Mouse (Mus musculus): ENCODE results near the gene Ppm1j. TPM values are rescaled to one million over a fixed set of nuclear protein-coding genes. Genes with fewer than 3 reads are reported as not detected.

Gene Ppm1j
- total and polyA plus RNA-seq, 3 experiments = 0.54 to 2.7 TPM; not detected in 1

DNA sequence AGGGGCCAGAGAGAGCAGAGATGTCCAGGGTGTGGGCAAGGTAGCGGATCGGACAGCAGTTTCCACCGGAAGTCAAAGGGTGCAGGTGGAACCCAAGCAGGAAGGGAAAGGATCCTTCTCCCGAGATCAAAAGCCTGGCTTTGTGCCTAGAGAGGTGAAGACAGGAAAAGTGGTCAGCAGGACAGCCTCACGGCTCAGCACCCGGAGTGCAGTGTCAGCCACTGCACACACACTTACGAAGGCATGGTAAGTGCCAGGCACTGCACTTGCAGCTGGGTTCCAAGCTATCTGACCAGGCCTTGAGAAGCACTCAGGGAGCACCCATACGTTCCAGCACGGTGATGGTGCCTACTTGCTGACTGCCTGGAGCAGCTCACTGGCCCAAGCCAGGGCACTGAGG is 24.7 kb downstream of the Ppm1j start:
- H3K27me3 ChIP-seq (ENCODE audit: control insufficient read depth in 1 of 2, insufficient read depth in 2 of 2, low read length in 2 of 2) = no peaks in the 10 kb centered on the region
- no peak overlapping the region for H3K4me3 ChIP-seq (ENCODE audit: control insufficient read depth in 1 of 2, insufficient read depth in 1 of 2, low read depth in 2 of 2, low read length in 2 of 2)
- H3K79me2 ChIP-seq (ENCODE audit: control insufficient read depth, insufficient read depth, low read length, poor library complexity) = no peaks in the 10 kb centered on the region
- H3K9ac ChIP-seq (ENCODE audit: control insufficient read depth, low read depth, low read length, poor library complexity, severe bottlenecking) = no peak overlapping the region
- DNase-seq (ENCODE audit: low read depth, low spot score) = no peak
- TF ChIP-seq MXI1 (IDR thresholded peaks at IDR 0.05; ENCODE audit: low read depth, low read length) = no peak
- no peak for TF ChIP-seq CHD1 (IDR thresholded peaks at IDR 0.05; ENCODE audit: low read depth, low read length)
- TF ChIP-seq POLR2AphosphoS5 (IDR thresholded peaks at IDR 0.05; ENCODE audit: borderline replicate concordance, low read depth, low read length) = no peak
- TF ChIP-seq ELF1 (IDR thresholded peaks at IDR 0.05; ENCODE audit: low read depth, low read length) = no peak
- no peak for TF ChIP-seq ZNF384 (IDR thresholded peaks at IDR 0.05; ENCODE audit: low read depth, low read length)
- no peak for TF ChIP-seq MAX (IDR thresholded peaks at IDR 0.05; ENCODE audit: low read length)
- no peak for TF ChIP-seq ZC3H11A (IDR thresholded peaks at IDR 0.05; ENCODE audit: low read depth, low read length)
- TF ChIP-seq ZMIZ1 (IDR thresholded peaks at IDR 0.05; ENCODE audit: low read depth, low read length) = no peak
- TF ChIP-seq BHLHE40 (IDR thresholded peaks at IDR 0.05; ENCODE audit: borderline replicate concordance, low read depth, low read length) = no peak
- no peaks in the 10 kb centered on the region for H3K9me3 ChIP-seq (replicated peaks; ENCODE audit: insufficient read depth, low read length)
- no peaks in the 10 kb centered on the region for H3K4me1 ChIP-seq (ENCODE audit: control insufficient read depth in 1 of 2, insufficient read depth in 2 of 2, low read length in 2 of 2)
- no peak overlapping the region for H3K27ac ChIP-seq (ENCODE audit: control insufficient read depth, low read depth, low read length)
- peaks cover 0 to 2% of the 10 kb centered on the region in 2 experiments; a peak in 1 of 4 replicates for H3K36me3 ChIP-seq (ENCODE audit: control insufficient read depth in 1 of 2, insufficient read depth in 2 of 2, low read length in 2 of 2)

DNA sequence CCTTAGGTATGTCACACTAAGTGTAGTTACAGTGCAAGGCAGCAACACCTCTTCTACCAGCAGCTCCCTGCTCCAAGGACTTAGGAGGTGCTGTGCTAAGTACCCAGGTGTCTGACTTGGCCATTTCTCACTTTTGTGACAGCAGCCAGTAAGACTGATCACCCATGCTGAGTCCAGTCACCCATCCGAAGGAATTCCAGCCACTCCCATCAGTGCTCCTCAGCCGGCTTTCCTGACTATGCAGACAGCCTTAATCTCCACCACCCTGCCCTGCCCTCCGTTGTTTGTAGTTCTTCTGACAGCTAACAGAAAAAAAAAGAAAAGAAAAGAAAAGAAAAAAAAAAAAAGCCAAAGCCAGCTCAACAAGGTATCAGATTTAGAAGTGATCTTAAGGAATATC is 30.9 kb downstream of the Ppm1j start:
- Histone ChIP-seq H3K79me2 (ENCODE audit: control insufficient read depth, insufficient read depth, low read length, poor library complexity) (no peaks in the 10 kb centered on the region), H3K36me3 (ENCODE audit: control insufficient read depth in 1 of 2, insufficient read depth in 2 of 2, low read length in 2 of 2) (no peaks in the 10 kb centered on the region), H3K27me3 (ENCODE audit: control insufficient read depth in 1 of 2, insufficient read depth in 2 of 2, low read length in 2 of 2) (no peaks in the 10 kb centered on the region), H3K9me3 (replicated peaks; ENCODE audit: insufficient read depth, low read length) (no peaks in the 10 kb centered on the region), H3K27ac (ENCODE audit: control insufficient read depth, low read depth, low read length) (no peak overlapping the region), H3K4me1 (ENCODE audit: control insufficient read depth in 1 of 2, insufficient read depth in 2 of 2, low read length in 2 of 2) (0 out of 4 replicates have a peak, but pooled peaks cover 0 to 5% of the 10 kb centered on the region in 2 experiments), H3K4me3 (ENCODE audit: control insufficient read depth in 1 of 2, insufficient read depth in 1 of 2, low read depth in 2 of 2, low read length in 2 of 2) (no peak overlapping the region), H3K9ac (ENCODE audit: control insufficient read depth, low read depth, low read length, poor library complexity, severe bottlenecking) (no peak overlapping the region)
- DNase-seq (ENCODE audit: low read depth, low spot score) = no peak
- no peak for TF ChIP-seq SMC3 (IDR thresholded peaks at IDR 0.05; ENCODE audit: low read depth, low read length)
- TF ChIP-seq TBP (IDR thresholded peaks at IDR 0.05; ENCODE audit: low read depth, low read length) = no peak
- no peak for TF ChIP-seq ZNF384 (IDR thresholded peaks at IDR 0.05; ENCODE audit: low read depth, low read length)
- TF ChIP-seq NRF1 (IDR thresholded peaks at IDR 0.05; ENCODE audit: insufficient read depth, low read depth, low read length, poor library complexity, severe bottlenecking) = no peak
- TF ChIP-seq ZKSCAN1 (IDR thresholded peaks at IDR 0.05; ENCODE audit: low read depth, low read length) = no peak
- no peak for TF ChIP-seq ELF1 (IDR thresholded peaks at IDR 0.05; ENCODE audit: low read depth, low read length)
- no peak for TF ChIP-seq POLR2A (IDR thresholded peaks at IDR 0.05; ENCODE audit: control insufficient read depth in 1 of 2, insufficient read depth in 1 of 2, low read depth in 1 of 2, low read length in 2 of 2, poor library complexity in 1 of 2)
- TF ChIP-seq MXI1 (IDR thresholded peaks at IDR 0.05; ENCODE audit: low read depth, low read length) = no peak
- TF ChIP-seq RAD21 (IDR thresholded peaks at IDR 0.05; ENCODE audit: low read depth, low read length) = no peak

Measured in MEL (cell line).